Mouse (Mus musculus) adrenal gland, postnatal 10 days (tissue): ENCODE data around the gene Spen. TPM values are rescaled to one million over a fixed set of nuclear protein-coding genes. Genes with fewer than 3 reads are reported as not detected.
"Not testable (repeated sequence)": the region's sequence is repeated elsewhere in the genome, so short reads cannot be mapped to it uniquely, and the experiment has no call there.

Experiments
- DNase-seq: peaks from one replicate; pipeline ENCODE4 v3.0.0; 2021; ENCODE audit warnings: mixed read lengths
- long read RNA-seq, 2 experiments: library from polyadenylated mRNA; stranded (forward); transcript quantifications; one replicate each; pipeline ENCODE4 v2.0.0; 2021
- total RNA-seq, 2 experiments: library from RNA; stranded (reverse); gene quantifications; 2 replicates each; pipeline ENCODE4 v1.2.3; 2021

The Spen gene
- 10 to 100 TPM; 36.6 to 55.2 TPM for total RNA-seq
- long read RNA-seq, experiment 1, partial matches to known transcripts, result 9 of 14 reads
- long read RNA-seq, experiment 1, other reads (novel, unspliced or antisense), result 5 of 14 reads
- long read RNA-seq, experiment 2, partial matches to known transcripts, result 1 of 3 reads
- long read RNA-seq, experiment 2, other reads (novel, unspliced or antisense), result 2 of 3 reads

DNA sequence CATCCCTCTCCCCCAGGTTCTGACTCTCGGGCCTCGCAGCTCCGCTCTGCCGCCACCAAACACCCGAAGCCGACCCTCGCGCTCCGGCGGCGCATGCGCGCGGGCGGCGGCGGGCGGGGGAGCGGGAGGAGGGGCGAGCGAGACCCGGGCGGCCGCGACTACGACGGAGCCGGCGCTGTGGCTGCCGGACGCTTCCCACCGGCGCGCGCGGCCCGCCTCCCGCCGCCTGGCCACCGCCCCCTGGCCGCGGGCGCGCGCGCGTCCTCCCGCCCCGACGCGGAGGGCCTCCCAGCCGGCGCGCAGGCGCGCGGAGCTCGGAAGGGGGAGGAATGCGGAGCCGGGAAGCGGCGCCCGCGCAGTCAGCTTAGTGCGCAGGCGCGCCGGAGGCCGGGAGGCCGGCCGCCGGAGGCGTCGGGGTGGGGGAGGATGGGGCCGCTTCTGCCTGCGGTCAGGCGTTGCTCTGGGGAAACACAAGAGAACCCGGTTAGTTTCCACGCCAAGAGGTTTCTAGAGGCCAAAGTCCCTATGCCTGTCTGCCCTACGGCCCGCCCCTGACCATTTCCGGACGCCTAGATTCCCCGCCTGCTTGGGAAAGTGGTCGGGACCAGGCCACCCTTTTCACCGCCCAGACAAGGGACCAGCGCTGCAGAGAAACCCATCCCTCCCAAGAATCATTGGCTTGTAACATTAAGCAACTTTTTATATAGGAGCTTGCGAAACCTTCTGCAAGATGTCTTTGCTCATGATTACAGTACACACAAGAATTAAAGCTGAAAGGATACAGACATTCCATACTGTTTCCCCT lies at the start of gene Spen:
Gene Spen, minus strand, starts transcription at position 190 of the 805 bp plus-strand sequence.
- peak; percentile 96 for DNase-seq

DNA sequence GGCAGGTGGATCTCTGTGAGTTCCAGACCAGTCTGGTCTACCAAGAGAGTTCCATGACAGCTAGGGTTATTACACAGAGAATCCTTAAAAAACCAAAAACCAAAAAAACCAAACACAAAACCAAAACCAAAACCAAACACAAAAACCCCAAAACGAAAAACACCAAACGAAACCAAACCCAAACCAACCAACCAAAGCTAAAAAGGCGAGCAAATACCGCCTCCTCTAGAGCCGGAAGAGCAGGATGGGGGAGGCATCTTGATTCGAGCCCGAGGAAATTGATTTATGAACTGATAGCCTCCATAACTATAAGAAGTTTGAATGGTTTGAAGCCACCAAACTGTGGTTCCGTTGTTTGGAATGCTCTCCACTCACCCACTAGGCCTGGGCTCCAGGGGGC lies 45.5 kb upstream of the Spen start:
- DNase-seq, result no peak

DNA sequence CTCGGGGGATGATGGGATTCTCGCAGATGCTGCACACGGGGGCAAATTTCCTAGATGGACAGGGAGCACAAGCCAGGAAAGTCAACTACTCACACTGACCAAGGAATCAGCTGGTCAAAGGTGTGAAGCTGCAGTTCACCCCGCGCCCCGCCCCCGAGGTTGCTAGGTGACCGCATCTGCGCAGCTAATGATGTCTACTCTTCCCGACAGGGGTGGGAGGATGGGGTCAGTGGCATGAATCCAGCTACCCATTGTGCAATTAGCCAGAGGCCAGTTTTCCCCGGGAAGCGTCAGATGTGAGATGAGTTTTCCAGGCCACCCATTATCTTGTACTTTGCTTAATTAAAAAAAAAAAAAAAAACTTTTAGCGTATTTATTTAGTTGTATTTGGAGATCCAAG lies 42.7 kb upstream of the Spen start:
- no peak for DNase-seq

DNA sequence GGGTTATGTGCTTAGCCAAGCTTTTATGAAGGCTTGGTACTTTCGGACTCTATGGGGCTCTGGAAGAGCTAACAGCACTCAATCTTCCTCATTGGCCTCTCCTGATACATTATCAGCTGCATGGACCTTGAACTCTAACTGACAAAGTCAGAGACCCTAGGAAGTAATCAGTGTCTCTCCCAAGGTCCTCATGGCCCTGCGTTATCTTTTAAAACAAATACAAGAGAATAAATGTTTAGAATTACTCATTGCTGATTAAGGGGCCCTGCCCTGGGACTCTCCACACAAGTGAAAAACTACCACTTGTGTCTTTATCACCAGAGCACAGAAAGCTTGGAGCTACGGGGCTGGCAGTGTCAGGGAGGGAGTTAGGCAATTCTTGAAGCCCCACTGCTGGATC lies 40.4 kb upstream of the Spen start:
- DNase-seq, result no peak

GRCm38 (mm10) chr4:141576877-141577276 lies 38.5 kb upstream of the Spen start:
- DNase-seq, result no peak

DNA sequence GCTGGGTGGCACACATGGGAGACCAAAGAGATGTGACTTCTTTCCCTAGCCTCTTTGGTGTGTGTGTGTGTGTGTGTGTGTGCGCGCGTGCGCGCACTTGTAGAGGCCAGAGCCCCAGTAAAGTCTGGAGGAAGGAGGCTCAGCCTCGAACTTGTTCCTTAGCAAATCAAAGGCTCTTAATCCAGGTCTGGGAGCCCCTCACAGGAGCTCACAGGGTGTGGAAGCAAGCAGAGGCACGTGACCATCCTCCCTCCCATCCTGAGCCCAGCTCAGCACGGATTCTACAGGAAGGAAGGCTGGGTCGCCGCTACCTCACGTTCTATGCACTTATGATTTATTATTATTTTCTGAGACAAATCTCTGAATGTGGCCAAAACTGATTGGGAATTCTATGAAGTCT lies 38.0 kb upstream of the Spen start:
- DNase-seq, result no peak

- peak; percentile 94 for DNase-seq
Observed at GRCm38 (mm10) chr4:141574789-141575702, 36.6 kb upstream of the Spen start.

GRCm38 (mm10) chr4:141573359-141573966 lies 35.1 kb upstream of the Spen start:
- DNase-seq, result peak; percentile 79

DNA sequence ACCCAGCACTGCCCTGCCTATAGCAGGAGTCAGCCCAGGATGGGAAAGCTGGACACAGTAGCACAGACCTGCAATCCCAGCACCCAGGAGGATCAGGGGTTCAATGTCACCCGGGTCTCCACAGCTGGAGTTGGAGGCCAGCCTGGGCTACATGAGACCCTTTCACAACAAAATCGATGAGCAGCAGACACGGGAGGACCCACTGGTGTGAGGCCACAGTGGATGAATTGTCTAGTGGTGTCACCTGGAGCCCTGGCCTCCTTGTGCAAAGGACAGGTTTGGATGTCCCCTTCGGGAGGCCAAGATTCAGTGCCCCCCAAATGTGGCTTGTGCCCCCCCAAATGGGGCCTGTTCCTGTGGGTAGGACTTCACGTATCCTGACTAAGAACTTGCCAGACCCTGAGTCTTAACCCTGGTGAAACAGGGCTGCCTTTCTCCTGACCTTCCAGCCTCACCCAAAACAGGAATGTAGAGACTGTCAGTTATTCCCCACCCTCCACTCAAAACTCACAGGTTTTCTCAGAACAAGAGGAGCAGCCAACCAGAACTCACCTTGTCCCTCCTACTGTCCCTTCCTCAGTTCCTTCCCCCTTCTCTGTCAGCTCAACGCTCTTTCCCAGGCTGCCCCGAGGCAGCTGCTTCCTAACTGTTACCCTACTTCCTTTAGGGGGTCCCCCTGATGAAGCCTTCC lies 34.4 kb upstream of the Spen start:
- DNase-seq, result no peak

- no peak for DNase-seq
Observed at GRCm38 (mm10) chr4:141571934-141572333, 33.5 kb upstream of the Spen start.

- DNase-seq, result peak; percentile 53
Observed at GRCm38 (mm10) chr4:141571337-141571739, 32.9 kb upstream of the Spen start.

DNA sequence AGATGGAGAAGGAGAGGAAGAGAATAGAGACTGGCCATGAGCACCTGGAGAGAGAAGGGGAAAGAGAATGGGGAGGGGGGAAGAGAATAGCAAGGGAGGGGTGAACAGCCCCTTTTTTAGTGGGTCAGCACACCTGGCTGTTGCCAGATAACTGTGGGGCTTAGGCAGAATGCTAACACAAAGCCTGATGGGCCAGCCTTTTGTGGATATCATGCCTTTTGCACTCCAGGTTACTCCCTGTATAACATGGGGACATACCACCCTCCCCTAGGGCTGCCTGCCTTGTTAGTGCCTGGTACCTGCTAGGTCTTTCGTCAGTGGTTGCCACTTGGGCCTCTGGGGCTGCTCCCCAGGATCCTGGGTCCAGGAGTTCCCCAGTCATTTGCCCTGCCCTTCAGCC lies 32.4 kb upstream of the Spen start:
- no peak for DNase-seq

DNA sequence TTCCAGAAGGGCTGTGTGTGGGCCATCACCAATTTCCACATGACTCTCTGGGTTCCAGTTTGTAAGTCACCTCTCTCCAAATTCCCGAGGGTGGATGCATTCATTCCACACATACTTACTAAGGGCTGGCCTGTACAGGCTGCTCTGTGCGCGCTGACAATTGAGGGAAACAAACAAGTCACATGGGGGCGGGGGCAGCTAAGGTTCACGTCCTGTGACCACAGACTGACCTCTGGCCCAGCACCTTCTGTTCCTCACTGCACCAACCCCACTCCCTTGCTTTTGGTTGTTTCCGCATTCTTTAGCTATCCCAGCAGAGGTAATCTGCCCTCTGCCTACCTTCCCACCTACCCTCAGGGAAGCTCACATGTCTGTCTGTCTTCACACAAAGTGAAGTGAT lies 31.6 kb upstream of the Spen start:
- DNase-seq, result peak; percentile 43

DNA sequence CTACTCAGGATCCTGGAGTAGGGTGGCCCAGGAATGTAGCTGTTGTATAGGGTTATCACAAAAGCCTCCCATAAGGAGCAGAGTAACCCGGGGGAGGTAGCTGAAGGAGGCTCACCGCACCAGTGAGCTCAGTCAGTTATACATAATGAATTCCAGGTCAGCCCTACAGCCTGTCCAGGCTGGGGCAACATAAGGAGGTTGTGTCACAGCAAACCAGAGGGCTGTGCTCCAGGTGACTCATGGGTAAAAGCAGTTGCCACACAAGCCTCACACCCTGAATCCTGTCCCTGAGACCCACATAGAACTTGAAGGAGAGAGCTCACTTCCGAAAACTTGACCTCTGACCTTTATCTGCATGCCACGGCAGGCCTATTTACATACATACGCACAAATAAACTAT lies 30.6 kb upstream of the Spen start:
- DNase-seq, result no peak

- DNase-seq, result not testable (repeated sequence)
Observed at GRCm38 (mm10) chr4:141567174-141567573, 28.8 kb upstream of the Spen start.

GRCm38 (mm10) chr4:141566187-141566586 lies 27.8 kb upstream of the Spen start:
- no peak for DNase-seq

GRCm38 (mm10) chr4:141565325-141565724 lies 26.9 kb upstream of the Spen start:
- DNase-seq, result peak; percentile 59

- DNase-seq, result no peak
Observed at GRCm38 (mm10) chr4:141564660-141565059, 26.3 kb upstream of the Spen start.

- no peak for DNase-seq
Observed at GRCm38 (mm10) chr4:141564209-141564608, 25.8 kb upstream of the Spen start.

DNA sequence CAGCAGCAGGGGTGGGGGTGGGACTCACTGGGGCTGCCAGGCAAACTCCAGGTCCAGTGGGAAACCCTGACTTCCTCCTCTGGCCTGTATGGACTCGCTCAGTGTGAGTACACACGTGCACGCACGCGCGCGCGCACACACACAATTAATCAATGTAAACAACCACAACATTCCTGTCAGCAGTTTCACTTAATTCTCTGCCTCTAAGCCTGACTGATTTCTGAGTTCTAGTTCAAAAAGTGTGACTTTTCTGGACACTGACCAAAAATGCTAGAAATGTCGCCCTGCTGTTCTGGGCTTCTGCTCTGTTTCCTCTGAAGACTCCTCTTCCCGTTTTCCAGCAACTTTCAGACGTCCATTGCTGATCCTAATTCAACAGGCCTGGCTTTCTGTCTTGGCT lies 23.9 kb upstream of the Spen start:
- no peak for DNase-seq

DNA sequence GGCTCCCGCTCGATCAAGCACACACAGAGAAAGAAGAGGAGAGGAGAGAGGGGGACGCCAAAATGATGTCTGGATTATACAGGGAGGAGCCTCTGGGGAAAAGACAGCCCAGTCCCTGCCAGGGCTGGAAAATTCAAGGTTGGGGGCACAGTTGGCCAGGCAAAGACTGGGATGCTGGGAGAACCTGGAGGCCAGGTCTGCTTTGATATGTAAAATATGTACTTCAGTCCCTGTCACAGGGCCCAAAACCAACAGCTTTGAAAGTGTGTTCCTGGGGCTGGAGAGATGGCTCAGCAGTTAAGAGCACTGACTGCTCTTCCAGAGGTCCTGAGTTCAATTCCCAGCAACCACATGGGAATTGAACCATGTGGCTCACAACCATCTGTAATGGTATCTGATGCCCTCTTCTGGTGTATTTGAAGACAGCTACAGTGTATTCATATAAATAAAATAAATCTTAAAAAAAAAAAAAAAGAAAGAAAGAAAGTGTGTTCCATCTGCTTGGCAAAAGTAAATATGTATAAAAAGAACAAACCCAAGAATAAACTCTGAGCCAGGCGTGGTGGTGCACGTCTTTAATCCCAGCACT lies 23.0 kb upstream of the Spen start:
- DNase-seq, result not testable (repeated sequence)
